Mouse (Mus musculus) G1E (cell line): ENCODE results near the gene Atp8b4.

ENCODE experiments used
- CTCF ChIP-seq: IDR thresholded peaks from 2 replicates; pipeline ENCODE4 v1.5.1; 2012; ENCODE audit warnings: low read depth, low read length, inconsistent platforms, mixed read lengths
- GATA1 ChIP-seq: IDR thresholded peaks from 2 replicates; pipeline ENCODE4 v1.6.1; 2012; ENCODE audit warnings: borderline replicate concordance, low read length, inconsistent platforms, mixed read lengths

DNA sequence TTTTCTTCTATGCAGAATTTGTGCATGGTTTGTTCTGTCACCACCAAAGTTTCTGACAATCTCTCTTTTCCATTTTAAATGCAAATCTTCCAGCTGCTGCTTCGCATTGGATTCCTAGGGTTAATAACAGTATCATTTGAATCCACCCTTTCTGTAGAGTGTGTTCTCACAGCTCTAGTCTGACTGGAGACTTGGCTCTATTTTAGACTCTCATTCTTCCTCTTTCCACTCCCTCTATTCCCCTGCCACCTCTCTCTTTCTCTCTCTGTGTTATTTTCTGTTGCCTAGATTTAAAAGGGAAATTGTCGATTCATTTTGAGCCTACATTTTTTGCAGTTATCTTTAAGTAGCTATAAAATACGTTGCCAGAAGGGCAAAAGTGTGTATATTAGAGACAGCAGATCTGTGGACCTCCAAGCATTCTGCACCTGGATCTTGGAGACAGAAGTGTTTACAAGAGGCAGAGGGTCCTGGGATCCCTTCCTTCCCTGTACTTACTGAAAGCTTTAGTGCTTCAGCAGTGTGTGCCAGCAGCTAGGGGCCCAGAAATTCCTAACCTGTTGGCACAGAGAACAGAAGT, 225.6 kb downstream of the Atp8b4 start:
- TF ChIP-seq CTCF: no peak
- no peak for TF ChIP-seq GATA1
